Comparison of ENCODE assay signal across 16 mouse cellular contexts in genomic region chr6:50413381-50413780, GRCm38 (mm10).
"Had no signal": no experiment of that assay in that cellular context is flagged by ENCODE, and none has a peak within 500 bp of the region (broad histone marks: within the 10 kb centered on the region; RNA-seq: fewer than 3 reads in every experiment).

No protein-coding gene starts in this region.

- H3K4me1 ChIP-seq: liver, embryonic 13.5 days; lung, embryonic 15.5 days had no signal

- DNase-seq: kidney, postnatal 10 days; kidney, postnatal 4 days; liver; liver, embryonic 13.5 days; liver, postnatal 0 days; lung, postnatal 14 days; retina, postnatal 1 day; right cerebral cortex, postnatal 4 days; thymus, postnatal 36 days had no signal

- H3K27me3 ChIP-seq: liver, embryonic 13.5 days; lung, embryonic 15.5 days; megakaryocyte, embryonic 14.5 days; midbrain, embryonic 12.5 days; neural tube, embryonic 13.5 days had no signal

- H3K36me3 ChIP-seq: liver, embryonic 13.5 days; lung, embryonic 15.5 days; midbrain, embryonic 12.5 days; neural tube, embryonic 13.5 days had no signal

- H3K4me2 ChIP-seq: liver, embryonic 13.5 days; lung, embryonic 15.5 days; midbrain, embryonic 12.5 days; neural tube, embryonic 13.5 days had no signal

- H3K9ac ChIP-seq: liver, embryonic 13.5 days; liver, postnatal 0 days; lung, embryonic 15.5 days; midbrain, embryonic 12.5 days; neural tube, embryonic 13.5 days had no signal

- ATAC-seq: liver, postnatal 0 days; midbrain, embryonic 16.5 days had no signal

- H3K9me3 ChIP-seq: liver, embryonic 13.5 days; lung, embryonic 15.5 days; megakaryocyte, embryonic 14.5 days; midbrain, embryonic 12.5 days; neural tube, embryonic 13.5 days had no signal

- H3K27ac ChIP-seq: layer of hippocampus, adult 2 months; liver, embryonic 13.5 days; lung, embryonic 15.5 days; macrophage; midbrain, embryonic 12.5 days; neural tube, embryonic 13.5 days had no signal

- H3K4me3 ChIP-seq: layer of hippocampus, adult 2 months; liver, embryonic 13.5 days; lung, embryonic 15.5 days; megakaryocyte, embryonic 14.5 days; midbrain, embryonic 12.5 days; neural tube, embryonic 13.5 days had no signal
